Mouse (Mus musculus): ENCODE results near the gene Dnajc13.
A peak's percentile ranks its signal among the peaks of the same experiment; 100 is the strongest.

Dnajc13 gene

DNA sequence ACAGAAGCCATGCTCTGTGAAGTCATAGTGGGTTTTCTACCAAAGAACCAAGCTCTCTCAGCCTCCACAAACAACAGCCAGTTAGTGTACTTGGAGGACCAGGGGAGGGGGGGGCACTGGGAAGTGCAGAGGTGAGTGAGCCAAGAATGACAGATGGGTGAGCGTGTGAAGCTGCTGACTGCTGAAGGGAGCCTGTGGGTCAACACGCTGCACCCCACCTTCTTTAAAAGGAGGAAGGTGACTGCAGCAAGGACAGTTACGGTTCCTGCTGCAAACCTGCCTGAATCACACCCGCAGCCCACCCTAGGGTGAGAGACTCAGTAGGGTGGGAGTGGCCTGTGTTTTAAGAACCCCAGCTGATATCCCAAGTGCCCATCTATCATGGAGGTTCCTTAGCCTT, 81.1 kb downstream of the Dnajc13 start:
- no peak for DNase-seq

DNA sequence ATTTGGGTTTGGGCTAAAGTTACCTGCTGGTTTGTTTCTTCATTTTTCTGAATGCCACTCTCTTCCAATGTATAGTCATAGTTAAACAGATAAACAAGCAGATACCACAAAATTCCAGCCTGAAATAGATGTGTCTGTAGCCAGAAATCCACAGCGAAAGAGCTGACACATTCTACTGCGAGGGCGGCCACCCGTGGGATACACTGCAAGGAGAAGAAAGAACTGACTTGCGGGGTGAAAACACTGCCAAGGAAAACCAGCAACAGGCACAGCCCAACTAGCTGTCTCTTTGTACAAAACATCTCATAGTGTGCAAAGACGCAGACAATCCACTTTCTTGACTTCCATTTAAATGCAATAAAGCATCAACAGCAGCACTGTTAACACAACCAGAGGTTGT, 82.7 kb downstream of the Dnajc13 start:
- no peak for DNase-seq

DNA sequence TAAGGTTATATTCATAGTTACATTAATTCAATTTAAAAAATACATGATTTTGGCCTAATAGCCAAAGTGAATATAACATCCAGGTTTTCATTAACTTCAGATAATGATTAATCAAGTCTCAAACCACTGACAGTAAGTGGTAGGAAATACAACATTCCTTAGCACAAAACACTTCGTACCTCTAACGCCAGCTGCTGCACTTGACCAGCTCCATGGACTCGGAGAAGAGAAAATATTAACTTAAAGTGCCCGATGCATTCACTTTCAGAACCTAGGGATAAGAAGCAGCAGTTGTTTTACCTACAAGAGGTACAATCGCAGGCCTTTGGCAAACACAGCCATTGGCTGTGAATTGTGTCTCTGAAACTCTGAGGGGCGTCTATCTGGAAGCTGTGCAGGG, 90.4 kb downstream of the Dnajc13 start:
- DNase-seq: peak; percentile 29 to 74

DNA sequence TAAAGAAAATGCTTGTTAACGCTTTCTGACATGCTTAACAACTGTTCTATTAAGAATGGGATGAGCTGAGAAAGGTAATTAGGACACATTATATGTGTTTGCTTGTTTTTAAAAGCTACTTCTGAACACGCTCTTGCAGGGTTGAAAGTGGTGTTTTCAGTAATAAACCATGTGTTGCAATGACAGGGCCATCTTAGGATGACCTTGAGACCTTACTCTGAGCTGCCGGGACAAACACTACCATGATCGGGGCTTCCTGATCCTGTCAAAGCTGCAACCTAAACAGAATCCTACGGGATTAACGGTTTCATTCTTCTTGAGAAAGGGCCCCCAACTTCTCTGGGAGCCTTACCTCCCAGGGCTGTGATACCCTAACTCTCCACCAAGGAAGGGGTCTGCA, 91.1 kb downstream of the Dnajc13 start:
- DNase-seq: peak; percentile 11 to 43

GRCm38 (mm10) chr9:104169986-104170385, 92.7 kb downstream of the Dnajc13 start:
- DNase-seq: no peak

- DNase-seq: no peak
Observed at GRCm38 (mm10) chr9:104165926-104166325, 96.8 kb downstream of the Dnajc13 start.

- no peak for DNase-seq
Observed at GRCm38 (mm10) chr9:104164194-104164593, 98.5 kb downstream of the Dnajc13 start.

- peak in 1 of 2 experiments; percentile 16 for DNase-seq
Observed at GRCm38 (mm10) chr9:104161117-104161516, 101.6 kb downstream of the Dnajc13 start.

DNA sequence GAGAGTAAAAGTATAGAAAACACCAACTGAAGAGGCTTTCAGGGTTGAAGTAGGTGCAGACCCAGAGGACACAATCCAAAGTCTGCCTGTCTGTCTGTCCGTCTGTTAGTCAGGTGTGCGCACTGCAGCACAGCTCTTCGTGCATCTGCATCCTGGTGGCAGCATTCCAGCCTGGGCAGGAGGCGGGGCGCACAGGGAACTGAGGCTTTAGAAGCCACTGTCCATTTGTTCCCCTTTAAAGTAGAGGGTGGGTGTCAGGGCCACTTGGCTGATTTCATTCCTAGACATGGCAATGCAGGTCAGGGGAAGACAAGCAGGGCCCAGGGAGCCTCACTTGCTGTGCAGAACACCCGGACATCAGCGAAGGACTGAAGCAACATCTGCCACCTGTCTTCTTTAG, 105.4 kb downstream of the Dnajc13 start:
- no peak for DNase-seq

DNA sequence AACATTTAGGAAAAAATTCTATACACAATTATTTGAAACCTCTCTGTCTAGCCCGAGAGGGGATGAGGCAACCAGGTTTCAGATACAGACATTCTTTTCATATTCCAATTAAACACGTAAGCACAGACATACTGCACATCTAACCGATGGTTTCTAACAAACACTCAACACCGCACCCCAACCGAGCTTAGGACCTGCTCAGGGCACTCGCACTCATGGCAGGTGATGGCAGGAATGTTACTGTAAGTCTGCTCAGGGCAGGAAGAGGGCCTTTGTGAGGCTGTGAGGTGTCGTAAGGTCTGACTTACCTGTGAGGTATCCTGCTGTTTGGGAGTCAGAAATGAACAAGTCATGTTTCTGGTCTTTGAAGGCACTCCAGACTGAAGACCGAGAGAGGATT, 106.2 kb downstream of the Dnajc13 start:
- no peak for DNase-seq

DNA sequence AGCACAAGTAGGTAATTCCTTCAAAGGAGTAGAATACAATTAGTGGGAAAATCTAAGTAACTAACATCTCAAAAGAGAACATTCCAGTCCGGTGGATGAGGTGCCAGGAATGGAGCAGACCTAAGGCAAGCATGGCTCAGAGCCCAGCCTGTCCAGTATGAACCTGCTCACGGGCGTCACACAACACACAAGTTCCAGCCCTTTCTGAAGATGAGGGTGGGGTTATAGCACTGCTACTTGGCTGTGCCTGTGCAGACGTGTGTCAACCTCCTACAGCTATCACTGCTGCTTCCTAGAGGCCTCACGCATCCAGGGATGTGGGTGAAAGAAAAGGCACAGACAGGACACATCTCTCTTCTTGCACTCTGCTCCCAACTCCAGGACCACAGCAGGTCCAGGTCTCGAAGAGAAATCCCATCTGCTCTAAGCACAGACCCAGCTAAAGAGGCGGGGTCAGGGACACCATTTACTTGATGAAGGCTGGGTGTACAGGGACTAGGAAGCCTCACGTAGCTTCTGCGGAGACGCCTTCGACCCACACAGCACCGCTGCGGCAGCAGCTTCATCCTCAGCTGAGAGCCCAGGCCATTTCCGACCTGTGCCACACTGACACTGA, 107.5 kb downstream of the Dnajc13 start:
- peak; percentile 24 to 32 for DNase-seq

- DNase-seq: no peak
Observed at GRCm38 (mm10) chr9:104152121-104152520, 110.6 kb downstream of the Dnajc13 start.

DNA sequence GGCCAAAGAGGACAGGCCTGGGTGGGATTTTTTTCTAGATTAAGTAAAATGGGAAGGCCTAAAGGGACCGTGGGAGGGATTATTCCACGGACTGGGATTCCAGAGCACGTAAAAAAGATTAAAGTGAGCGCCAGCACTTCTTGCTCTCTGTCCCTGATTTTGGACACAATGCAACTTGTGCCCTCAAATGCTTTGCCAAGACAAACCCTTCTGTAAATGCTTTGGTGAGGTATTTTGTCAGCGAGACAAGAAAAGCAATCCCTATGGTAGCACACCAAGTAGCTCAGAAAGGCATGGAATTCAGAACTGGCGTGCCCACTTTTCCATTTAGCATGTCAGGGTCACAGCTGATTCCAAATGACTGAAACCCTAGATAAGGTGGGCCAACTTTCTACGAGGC, 113.8 kb downstream of the Dnajc13 start:
- DNase-seq: no peak

DNA sequence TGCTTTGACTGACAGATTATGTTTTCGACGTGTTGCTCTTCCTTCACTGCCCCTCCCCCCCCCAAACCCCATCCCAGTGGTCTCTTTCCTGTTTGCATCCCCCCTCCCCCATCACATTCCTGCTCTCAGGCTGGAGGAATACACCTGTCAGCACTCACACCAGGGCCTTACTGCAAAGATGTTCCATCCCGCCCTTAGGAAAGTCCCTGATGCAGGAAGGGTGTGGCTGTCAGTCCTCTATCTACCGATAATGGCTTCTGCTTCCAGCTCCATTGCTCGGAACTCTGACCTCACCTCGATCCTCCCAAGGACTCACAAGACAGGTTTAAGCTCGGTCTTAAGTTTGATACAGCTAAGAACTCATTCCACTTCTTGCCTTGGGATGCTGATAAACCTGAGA, 116.0 kb downstream of the Dnajc13 start:
- no peak for DNase-seq

DNA sequence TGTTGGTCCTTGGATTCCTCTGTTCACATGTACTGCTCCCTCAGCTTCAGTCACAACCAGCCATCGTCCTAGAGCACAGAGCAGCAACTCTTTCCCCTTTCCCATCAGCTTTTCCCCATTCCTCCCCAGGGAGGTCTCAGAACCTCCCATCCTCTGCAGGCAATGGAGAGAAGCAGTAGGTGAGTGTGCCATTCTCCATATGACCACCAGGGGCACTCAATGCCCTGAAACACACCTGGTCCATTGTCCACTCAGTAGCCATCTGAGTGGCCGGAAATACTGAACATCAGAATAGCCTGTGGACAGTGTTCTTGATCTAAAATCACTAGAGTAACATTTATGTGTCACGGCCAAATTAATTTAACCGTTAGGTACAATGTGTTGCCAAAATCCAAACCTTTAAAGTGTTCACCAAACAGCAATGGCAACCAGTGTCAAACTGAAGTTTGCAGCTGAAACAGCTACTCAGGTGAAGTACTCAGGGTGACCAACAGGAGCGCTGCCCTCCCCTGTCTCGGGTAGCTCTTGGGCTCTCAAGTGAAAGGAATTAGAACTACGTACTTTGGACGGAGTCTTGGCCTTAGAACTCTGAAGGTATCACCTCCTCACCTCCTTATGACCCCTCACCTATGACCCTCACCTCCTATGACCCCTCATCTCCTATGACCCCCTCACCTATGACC, 118.3 kb downstream of the Dnajc13 start:
- DNase-seq: peak in 1 of 2 experiments; percentile 31

GRCm38 (mm10) chr9:104142805-104143204, 119.9 kb downstream of the Dnajc13 start:
- DNase-seq: no peak

DNA sequence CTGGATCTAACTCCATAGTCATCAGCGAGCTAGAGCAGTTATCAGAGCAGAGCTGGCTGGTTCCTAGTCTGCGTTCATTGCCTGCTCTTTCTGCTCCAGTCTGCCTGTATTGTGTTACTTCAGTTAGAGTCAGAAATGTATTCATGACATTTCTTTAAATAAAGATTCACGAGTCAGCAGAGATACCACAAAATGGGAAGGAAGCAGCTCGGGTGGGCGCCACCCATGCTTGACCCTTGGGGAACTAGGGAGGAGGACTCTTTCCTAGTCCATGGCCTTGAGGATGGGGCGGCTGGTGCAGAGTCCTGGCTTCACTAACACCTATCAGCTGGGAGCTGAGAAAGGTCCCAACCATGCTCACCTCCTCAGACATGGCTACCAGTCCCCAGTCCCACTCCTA, 122.4 kb downstream of the Dnajc13 start:
- DNase-seq: no peak

DNA sequence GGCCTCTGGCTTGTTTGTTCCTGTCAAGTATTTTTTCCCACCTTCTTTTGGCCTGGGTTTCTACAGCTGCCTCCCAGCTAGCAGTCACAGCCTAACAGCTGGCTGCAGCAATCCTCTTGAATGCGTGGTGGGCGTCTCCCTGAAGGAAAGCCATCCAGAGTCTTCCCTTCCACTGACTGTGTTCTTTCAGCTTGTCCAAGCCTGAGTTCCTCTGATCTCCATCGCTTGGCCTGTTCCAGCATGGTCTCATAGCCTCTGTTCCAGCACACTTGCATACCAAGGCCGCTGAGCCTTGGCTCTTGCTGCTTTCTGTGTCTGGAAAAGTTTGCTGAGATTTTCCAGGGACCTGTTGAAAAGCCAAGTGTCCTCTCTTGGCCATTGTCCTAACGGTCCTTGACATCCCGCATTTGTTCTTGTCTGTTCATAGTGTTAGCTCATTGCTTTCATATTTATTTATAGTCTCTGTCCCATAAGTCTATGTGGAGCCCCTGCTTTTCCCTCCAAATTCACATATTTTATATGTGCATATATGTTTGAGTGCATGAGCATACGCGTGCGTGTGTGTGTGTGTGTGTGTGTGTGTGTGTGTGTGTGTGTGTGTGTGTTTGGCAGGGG, 132.5 kb downstream of the Dnajc13 start:
- no peak for DNase-seq

DNA sequence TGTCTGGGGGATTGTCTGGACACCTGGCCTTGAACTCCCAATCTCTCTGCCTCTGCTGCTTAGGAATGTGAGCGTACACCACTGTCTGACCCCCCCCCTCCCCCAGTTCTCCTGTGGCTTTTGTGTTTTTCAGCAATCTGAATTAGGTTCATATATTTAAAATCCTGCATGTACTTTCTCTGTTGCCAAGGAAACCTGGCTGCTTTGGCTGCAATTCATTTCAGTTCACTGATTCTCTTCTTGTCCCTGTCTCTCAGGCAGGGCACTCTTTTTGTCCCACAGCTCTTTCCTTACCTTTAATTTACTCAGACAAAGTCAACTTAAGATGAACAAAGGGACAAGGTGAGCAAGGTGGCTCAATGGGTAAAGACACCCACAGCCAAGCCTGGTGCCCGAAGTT, 134.6 kb downstream of the Dnajc13 start:
- no peak for DNase-seq

DNA sequence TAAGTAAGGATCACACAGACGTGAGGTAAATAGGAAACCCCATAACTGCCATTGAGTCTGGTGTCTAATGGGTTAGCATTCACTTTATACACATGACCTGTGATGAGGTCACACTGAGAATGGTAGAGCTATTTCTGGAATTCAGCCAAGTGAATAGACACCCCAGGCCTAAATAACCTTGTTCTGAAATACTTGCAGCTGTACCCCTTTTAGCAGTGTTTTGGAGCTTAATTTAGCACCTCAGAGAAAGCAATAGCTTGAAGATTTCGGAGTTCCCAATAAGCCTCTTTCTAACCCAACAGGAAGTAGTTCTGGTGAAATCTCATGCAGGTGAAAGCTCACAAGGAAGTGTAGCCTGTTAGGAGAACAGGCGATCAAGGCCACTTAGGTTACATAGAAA, 135.9 kb downstream of the Dnajc13 start, which contains the start of gene Ackr4:
TSS of gene Ackr4 (minus strand) at position 101 of the 400 bp plus-strand sequence.
- no peak for DNase-seq

- DNase-seq: no peak
Observed at GRCm38 (mm10) chr9:104123622-104124021, 139.1 kb downstream of the Dnajc13 start.

DNA sequence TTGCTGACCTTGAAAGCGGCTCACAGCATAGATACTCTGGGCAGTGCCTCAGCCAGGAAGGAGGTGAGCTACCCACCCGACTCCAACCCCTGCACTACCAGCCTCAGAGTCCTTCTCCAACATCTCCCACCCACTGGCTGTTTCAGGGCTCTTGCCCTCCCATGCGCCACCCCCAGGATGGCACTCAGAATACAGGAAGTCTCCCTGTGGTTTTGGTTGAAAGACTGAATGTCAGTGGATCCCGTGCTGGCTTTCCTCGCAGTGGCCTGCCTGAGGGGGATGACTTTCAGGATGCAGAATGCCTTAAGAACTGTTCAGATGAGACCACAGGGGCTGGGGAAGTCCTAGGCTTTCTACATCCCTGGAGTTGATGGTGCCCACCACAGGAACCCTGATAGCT, 139.6 kb downstream of the Dnajc13 start:
- no peak for DNase-seq

- no peak for DNase-seq
Observed at GRCm38 (mm10) chr9:104109151-104109550, 153.6 kb downstream of the Dnajc13 start.

DNA sequence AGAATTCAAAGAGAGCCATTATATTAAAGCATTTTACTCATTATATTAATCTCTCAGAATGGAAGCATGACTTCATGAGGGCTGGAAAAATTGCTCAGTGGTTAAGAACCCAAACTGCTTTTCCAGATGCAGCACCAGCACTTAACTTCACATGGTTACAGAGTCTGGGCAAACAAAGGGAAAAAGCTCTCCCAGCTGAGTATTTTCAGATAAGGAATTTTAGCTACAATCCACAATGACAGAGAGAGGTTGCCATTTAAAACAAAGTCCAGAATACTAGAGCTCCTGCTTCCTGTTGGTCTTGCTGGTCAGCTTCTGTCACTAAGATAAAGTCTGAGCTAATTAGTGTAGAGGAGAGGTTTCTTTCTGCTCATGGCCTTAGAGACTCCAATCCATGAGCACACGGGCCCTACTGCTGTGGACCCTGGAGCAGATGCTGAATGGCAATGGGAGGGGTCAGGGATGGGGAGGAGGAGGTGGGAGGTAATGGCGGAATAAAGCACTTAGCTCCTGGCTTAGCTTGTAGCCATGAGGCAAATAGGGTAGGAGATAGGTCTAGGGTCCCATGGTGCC, 154.1 kb downstream of the Dnajc13 start:
- DNase-seq: no peak

Data from kidney, postnatal 36 days (tissue).